Mouse (Mus musculus): ENCODE data around the gene Tcn2. TPM values are rescaled to one million over a fixed set of nuclear protein-coding genes. Genes with fewer than 3 reads are reported as not detected.

Gene Tcn2
- polyA plus RNA-seq, 1 experiment from 2014 or later = 19.7 TPM

- H3K4me2 ChIP-seq (ENCODE audit: low read length) = no peak overlapping the region
- no peaks in the 10 kb centered on the region for H3K4me1 ChIP-seq (ENCODE audit: control insufficient read depth, insufficient read depth, low read length)
These were observed 9.4 kb upstream of the Tcn2 start for GRCm38 (mm10) chr11:3941371-3941770.

GRCm38 (mm10) chr11:3937321-3937874 lies 5.4 kb upstream of the Tcn2 start:
- DNase-seq (ENCODE audit: low spot score) = no peak
- no peak overlapping the region for H3K4me2 ChIP-seq (ENCODE audit: low read length)
- no peaks in the 10 kb centered on the region for H3K36me3 ChIP-seq (ENCODE audit: control insufficient read depth, insufficient read depth, low read length)
- no peaks in the 10 kb centered on the region for H3K27me3 ChIP-seq (replicated peaks; ENCODE audit: control insufficient read depth, insufficient read depth, low read length)
- ATAC-seq = no peak
- H3K4me1 ChIP-seq (ENCODE audit: control insufficient read depth, insufficient read depth, low read length) = no peaks in the 10 kb centered on the region
- no peak overlapping the region for H3K9ac ChIP-seq (ENCODE audit: low read length)
- WGBS = 83% methylated on average over 13 of the region's 13 CpGs
- no peak overlapping the region for H3K4me3 ChIP-seq (ENCODE audit: low read depth, low read length)
- H3K27ac ChIP-seq (ENCODE audit: low read depth, low read length) = no peak overlapping the region
- no peaks in the 10 kb centered on the region for H3K9me3 ChIP-seq (replicated peaks; ENCODE audit: control insufficient read depth, low read length)

More at GRCm38 (mm10) chr11:3941371-3941770, 9.4 kb upstream of the Tcn2 start:
- H3K9ac ChIP-seq (ENCODE audit: low read length) = no peak overlapping the region
- no peak for DNase-seq (ENCODE audit: low spot score)
- H3K36me3 ChIP-seq (ENCODE audit: control insufficient read depth, insufficient read depth, low read length) = no peaks in the 10 kb centered on the region
- H3K27ac ChIP-seq (ENCODE audit: low read depth, low read length) = no peak overlapping the region
- H3K27me3 ChIP-seq (replicated peaks; ENCODE audit: control insufficient read depth, insufficient read depth, low read length) = no peaks in the 10 kb centered on the region
- WGBS = 85% methylated on average over 7 of the region's 7 CpGs
- no peak for ATAC-seq
- H3K9me3 ChIP-seq (replicated peaks; ENCODE audit: control insufficient read depth, low read length) = no peaks in the 10 kb centered on the region
- H3K4me3 ChIP-seq (ENCODE audit: low read depth, low read length) = no peak overlapping the region

DNA sequence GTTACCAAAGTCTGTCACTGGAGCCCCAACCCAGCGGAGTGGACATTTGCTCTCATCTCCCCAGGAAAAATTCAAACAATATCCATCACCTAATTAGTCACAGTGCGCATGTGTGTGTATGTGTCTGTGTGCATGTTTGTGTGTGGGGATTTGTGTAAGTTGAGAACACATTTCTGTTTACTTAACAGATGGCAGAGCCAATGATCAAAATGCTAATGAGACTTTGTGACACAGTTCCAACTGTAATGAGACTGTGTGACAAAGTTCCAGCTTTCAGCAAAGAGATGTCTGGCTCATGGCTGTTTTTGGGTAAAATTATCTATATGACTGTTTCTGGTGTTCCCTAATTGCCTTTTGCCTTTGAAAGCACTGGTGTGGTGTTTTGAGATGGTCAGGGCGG lies 4.4 kb upstream of the Tcn2 start:
- Histone ChIP-seq H3K9me3 (replicated peaks; ENCODE audit: control insufficient read depth, low read length) (no peaks in the 10 kb centered on the region), H3K36me3 (ENCODE audit: control insufficient read depth, insufficient read depth, low read length) (no peaks in the 10 kb centered on the region), H3K4me2 (ENCODE audit: low read length) (no peak overlapping the region), H3K9ac (ENCODE audit: low read length) (no peak overlapping the region), H3K27me3 (replicated peaks; ENCODE audit: control insufficient read depth, insufficient read depth, low read length) (no peaks in the 10 kb centered on the region), H3K27ac (ENCODE audit: low read depth, low read length) (no peak overlapping the region), H3K4me1 (ENCODE audit: control insufficient read depth, insufficient read depth, low read length) (peaks cover 2% of the 10 kb centered on the region; the same call in 1 of the 2 replicates), H3K4me3 (ENCODE audit: low read depth, low read length) (no peak overlapping the region)
- 64% methylated on average over 3 of the region's 3 CpGs for WGBS
- DNase-seq (ENCODE audit: low spot score) = peak; percentile 83
- peak; percentile 59; the same call in 1 of the 2 replicates for ATAC-seq

- ATAC-seq (no peak), DNase-seq (ENCODE audit: low spot score) (no peak)
- H3K27ac ChIP-seq (ENCODE audit: low read depth, low read length) = no peak overlapping the region
- H3K4me1 ChIP-seq (ENCODE audit: control insufficient read depth, insufficient read depth, low read length) = peaks cover 5% of the 10 kb centered on the region; the same call in 1 of the 2 replicates
- H3K27me3 ChIP-seq (replicated peaks; ENCODE audit: control insufficient read depth, insufficient read depth, low read length) = no peaks in the 10 kb centered on the region
- H3K36me3 ChIP-seq (ENCODE audit: control insufficient read depth, insufficient read depth, low read length) = no peaks in the 10 kb centered on the region
- no peaks in the 10 kb centered on the region for H3K9me3 ChIP-seq (replicated peaks; ENCODE audit: control insufficient read depth, low read length)
- H3K4me3 ChIP-seq (ENCODE audit: low read depth, low read length) = no peak overlapping the region
- WGBS = 72% methylated on average over 4 of the region's 4 CpGs
- H3K4me2 ChIP-seq (ENCODE audit: low read length) = no peak overlapping the region
- H3K9ac ChIP-seq (ENCODE audit: low read length) = no peak overlapping the region
These were observed 3.2 kb upstream of the Tcn2 start for GRCm38 (mm10) chr11:3935135-3935534.

DNA sequence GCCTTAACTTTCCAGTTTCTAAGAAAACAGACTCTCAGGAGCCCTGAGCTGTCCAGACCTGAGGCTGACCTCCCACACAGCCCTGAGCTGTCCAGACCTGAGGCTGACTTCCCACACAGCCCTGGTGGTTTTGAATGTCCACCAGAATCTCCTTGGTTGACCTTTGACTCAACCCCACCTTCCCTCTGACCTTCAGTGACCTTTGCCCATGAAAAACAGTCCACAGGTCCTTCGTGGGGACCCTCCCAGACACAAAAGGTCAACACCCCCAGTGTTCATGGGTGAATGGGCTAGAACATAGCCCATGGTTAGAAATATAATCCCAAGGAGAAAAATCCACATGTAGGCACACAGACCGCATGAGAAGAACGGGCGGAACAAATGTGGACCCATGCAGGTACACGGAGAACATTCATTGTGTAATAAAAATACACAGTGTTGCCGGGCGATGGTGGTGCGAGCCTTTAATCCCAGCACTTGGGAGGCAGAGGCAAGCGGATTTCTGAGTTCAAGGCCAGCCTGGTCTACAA lies 1.9 kb upstream of the Tcn2 start:
- DNase-seq (ENCODE audit: low spot score) (no peak), ATAC-seq (no peak)
- Histone ChIP-seq H3K9ac (ENCODE audit: low read length) (no peak overlapping the region), H3K4me3 (ENCODE audit: low read depth, low read length) (no peak overlapping the region), H3K4me1 (ENCODE audit: control insufficient read depth, insufficient read depth, low read length) (peaks cover 5% of the 10 kb centered on the region; the same call in 1 of the 2 replicates), H3K36me3 (ENCODE audit: control insufficient read depth, insufficient read depth, low read length) (no peaks in the 10 kb centered on the region), H3K27me3 (replicated peaks; ENCODE audit: control insufficient read depth, insufficient read depth, low read length) (no peaks in the 10 kb centered on the region), H3K9me3 (replicated peaks; ENCODE audit: control insufficient read depth, low read length) (no peaks in the 10 kb centered on the region), H3K27ac (ENCODE audit: low read depth, low read length) (no peak overlapping the region), H3K4me2 (ENCODE audit: low read length) (no peak overlapping the region)
- WGBS = 91% methylated on average over 9 of the region's 9 CpGs

GRCm38 (mm10) chr11:3930931-3931330 lies 1.0 kb downstream of the Tcn2 start:
- no peak for DNase-seq (ENCODE audit: low spot score)
- Histone ChIP-seq H3K36me3 (ENCODE audit: control insufficient read depth, insufficient read depth, low read length) (no peaks in the 10 kb centered on the region), H3K4me2 (ENCODE audit: low read length) (peak overlapping the region; percentile 63), H3K4me1 (ENCODE audit: control insufficient read depth, insufficient read depth, low read length) (peaks cover 5% of the 10 kb centered on the region; the same call in 1 of the 2 replicates), H3K27me3 (replicated peaks; ENCODE audit: control insufficient read depth, insufficient read depth, low read length) (no peaks in the 10 kb centered on the region), H3K9me3 (replicated peaks; ENCODE audit: control insufficient read depth, low read length) (no peaks in the 10 kb centered on the region), H3K9ac (ENCODE audit: low read length) (peak overlapping the region; percentile 57), H3K27ac (ENCODE audit: low read depth, low read length) (no peak overlapping the region), H3K4me3 (ENCODE audit: low read depth, low read length) (peak overlapping the region; percentile 38; the same call in 1 of the 2 replicates)
- ATAC-seq = no peak
- 22% methylated on average over 6 of the region's 6 CpGs for WGBS

- 79% methylated on average over 4 of the region's 4 CpGs for WGBS
- Histone ChIP-seq H3K4me3 (ENCODE audit: low read depth, low read length) (no peak overlapping the region), H3K36me3 (ENCODE audit: control insufficient read depth, insufficient read depth, low read length) (no peaks in the 10 kb centered on the region), H3K9me3 (replicated peaks; ENCODE audit: control insufficient read depth, low read length) (no peaks in the 10 kb centered on the region), H3K9ac (ENCODE audit: low read length) (no peak overlapping the region), H3K27me3 (replicated peaks; ENCODE audit: control insufficient read depth, insufficient read depth, low read length) (no peaks in the 10 kb centered on the region), H3K4me2 (ENCODE audit: low read length) (no peak overlapping the region), H3K4me1 (ENCODE audit: control insufficient read depth, insufficient read depth, low read length) (peaks cover 5% of the 10 kb centered on the region; the same call in 1 of the 2 replicates), H3K27ac (ENCODE audit: low read depth, low read length) (no peak overlapping the region)
- ATAC-seq (no peak), DNase-seq (ENCODE audit: low spot score) (no peak)
These were observed 1.9 kb downstream of the Tcn2 start for GRCm38 (mm10) chr11:3930019-3930418.

DNA sequence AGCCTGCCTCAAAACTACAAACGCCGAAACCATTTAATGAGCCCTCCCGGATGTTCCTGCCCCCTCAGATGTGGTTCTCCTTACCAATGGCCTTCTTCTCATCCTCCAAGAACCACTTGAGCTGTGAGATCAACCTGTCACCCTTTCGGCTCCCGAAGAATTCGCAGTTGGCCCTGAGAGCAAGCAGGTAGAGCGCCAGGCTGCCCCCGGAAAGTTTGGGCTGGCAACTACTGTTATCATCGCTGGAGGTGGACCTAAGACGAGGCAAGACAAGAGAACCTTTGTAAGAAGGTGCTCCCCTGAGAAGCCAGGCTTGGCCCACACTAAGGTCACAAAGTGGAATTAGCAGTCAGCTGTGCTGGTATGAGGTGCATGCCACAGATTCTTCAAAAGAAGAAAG lies 6.0 kb downstream of the Tcn2 start:
- Histone ChIP-seq H3K9ac (ENCODE audit: low read length) (no peak overlapping the region), H3K4me2 (ENCODE audit: low read length) (no peak overlapping the region), H3K4me1 (ENCODE audit: control insufficient read depth, insufficient read depth, low read length) (0 out of 2 replicates have a peak, but pooled peaks cover under 1% of the 10 kb centered on the region), H3K4me3 (ENCODE audit: low read depth, low read length) (no peak overlapping the region), H3K36me3 (ENCODE audit: control insufficient read depth, insufficient read depth, low read length) (no peaks in the 10 kb centered on the region), H3K27me3 (replicated peaks; ENCODE audit: control insufficient read depth, insufficient read depth, low read length) (no peaks in the 10 kb centered on the region), H3K27ac (ENCODE audit: low read depth, low read length) (no peak overlapping the region), H3K9me3 (replicated peaks; ENCODE audit: control insufficient read depth, low read length) (no peaks in the 10 kb centered on the region)
- DNase-seq (ENCODE audit: low spot score) = no peak
- WGBS = 90% methylated on average over 10 of the region's 10 CpGs
- ATAC-seq = no peak

DNA sequence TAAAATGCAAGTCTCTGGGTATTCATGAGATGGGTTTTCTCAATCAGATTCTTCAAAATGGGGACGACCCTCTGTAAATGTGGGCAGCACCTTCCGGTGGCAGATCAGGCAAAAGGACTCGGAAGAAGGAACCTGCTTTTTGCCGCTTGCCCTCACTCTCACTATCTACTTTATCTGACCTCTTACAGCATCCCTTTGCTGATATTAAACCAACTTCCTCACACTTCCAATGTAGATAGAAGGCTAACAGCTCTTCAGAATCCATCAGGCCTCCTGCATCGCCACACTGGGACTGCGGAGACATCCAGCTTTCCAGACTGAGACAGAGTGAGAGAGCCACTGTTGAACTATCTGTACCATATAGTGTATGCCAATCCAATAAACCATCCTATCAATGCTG lies 9.2 kb downstream of the Tcn2 start:
- 96% methylated on average over 6 of the region's 6 CpGs for WGBS
- no peaks in the 10 kb centered on the region for H3K4me1 ChIP-seq (ENCODE audit: control insufficient read depth, insufficient read depth, low read length)
- no peak overlapping the region for H3K4me3 ChIP-seq (ENCODE audit: low read depth, low read length)
- no peak for ATAC-seq
- H3K27ac ChIP-seq (ENCODE audit: low read depth, low read length) = no peak overlapping the region
- H3K9me3 ChIP-seq (replicated peaks; ENCODE audit: control insufficient read depth, low read length) = no peaks in the 10 kb centered on the region
- no peak overlapping the region for H3K9ac ChIP-seq (ENCODE audit: low read length)
- no peaks in the 10 kb centered on the region for H3K36me3 ChIP-seq (ENCODE audit: control insufficient read depth, insufficient read depth, low read length)
- no peak overlapping the region for H3K4me2 ChIP-seq (ENCODE audit: low read length)
- DNase-seq (ENCODE audit: low spot score) = no peak
- no peaks in the 10 kb centered on the region for H3K27me3 ChIP-seq (replicated peaks; ENCODE audit: control insufficient read depth, insufficient read depth, low read length)
